Mouse (Mus musculus) mature B cell (primary cell): ENCODE data around the gene Mrm2.
"Not testable (repeated sequence)": the region's sequence is repeated elsewhere in the genome, so short reads cannot be mapped to it uniquely, and the experiment has no call there.

ENCODE experiments used
- in situ Hi-C: fragments of 300-500 bp; cut with MboI; formaldehyde crosslinking; loops from 2 replicates; pipeline ENCODE4 v1.14.3; 2019

The Mrm2 gene

DNA sequence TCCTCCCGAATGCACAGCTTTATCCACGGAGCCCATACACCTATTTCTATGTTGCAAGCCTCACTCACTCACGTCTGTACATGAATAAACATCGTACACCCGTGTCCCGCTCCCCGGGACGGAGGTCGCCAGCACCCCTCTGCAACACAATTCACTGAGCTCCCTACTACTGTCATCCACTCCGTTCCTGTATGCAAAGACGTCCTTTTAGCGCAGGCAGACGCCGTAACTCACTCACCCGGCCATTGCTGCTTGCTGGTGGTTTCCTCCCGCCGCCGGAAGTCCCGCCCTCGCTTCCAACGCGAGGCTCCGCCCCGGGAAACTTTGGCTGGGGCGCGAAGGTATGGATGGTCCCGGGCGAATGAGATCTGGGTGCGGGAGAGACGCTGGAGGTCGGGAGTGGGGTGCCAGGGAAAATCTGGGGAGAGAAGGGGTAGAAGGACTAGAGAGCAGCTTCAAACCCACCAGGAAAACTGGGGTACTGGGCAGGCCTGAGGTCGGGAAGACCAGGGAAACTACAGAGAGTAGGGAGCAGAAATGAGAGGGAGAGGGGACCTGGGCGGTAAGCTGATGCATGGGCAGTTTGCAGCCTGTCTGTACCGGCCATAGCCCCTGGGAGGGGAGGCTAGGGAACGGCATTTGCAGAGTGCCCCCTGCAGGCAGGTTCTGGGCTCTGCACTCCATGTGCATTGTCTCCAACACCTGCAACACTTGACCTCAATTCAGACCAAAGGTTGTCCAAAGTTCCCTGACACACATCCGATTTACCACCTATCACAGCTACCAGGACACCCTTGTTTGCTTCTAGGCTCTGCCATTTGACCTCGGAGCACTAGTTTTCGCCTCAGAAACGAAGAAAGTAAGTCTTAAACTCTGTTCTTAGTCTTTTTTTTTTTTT is at the start of gene Mrm2:
Gene Mrm2 (minus strand): TSS at position 284 of the 898 bp plus-strand sequence.
- in situ Hi-C loops = no loop called here

DNA sequence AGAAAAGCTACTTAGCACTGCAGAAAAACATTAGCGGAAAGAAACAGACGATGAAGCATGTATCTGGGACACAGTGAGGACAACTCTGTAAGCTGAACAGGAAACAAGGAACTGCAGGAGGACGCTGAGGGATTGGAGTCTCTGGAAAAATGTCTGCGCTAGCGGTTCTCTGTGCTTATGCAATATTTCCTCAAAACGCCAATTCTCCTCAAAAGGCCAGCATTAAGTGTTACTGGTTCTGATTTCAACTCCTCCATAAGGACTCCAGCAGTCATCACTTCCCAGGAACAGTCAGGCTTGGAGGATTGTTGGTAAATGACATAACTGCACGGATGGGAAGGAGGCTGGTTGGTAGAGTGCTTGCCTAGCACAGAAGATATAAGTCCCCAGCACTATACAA is 49.5 kb upstream of the Mrm2 start:
- in situ Hi-C loops = no loop called here

DNA sequence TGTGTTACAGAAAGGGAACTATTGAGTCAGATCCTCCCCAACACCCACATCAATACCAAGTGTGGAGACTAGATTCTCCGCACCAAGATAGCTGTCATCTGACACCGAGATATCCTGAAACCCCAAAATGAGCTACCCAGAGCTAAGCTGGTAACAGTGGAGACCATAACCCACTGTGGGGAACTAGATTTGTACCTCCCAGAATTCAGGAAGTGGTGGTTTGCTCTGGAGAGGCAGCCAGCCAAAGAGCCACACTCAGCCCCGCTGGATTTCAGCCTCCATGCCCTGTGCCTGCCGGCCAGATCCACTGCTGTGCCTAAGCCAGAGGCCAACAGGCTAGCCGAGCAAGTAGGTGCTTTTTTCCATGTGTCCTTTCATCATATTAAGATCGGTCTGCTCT is 47.6 kb upstream of the Mrm2 start:
- in situ Hi-C loops = no loop called here

DNA sequence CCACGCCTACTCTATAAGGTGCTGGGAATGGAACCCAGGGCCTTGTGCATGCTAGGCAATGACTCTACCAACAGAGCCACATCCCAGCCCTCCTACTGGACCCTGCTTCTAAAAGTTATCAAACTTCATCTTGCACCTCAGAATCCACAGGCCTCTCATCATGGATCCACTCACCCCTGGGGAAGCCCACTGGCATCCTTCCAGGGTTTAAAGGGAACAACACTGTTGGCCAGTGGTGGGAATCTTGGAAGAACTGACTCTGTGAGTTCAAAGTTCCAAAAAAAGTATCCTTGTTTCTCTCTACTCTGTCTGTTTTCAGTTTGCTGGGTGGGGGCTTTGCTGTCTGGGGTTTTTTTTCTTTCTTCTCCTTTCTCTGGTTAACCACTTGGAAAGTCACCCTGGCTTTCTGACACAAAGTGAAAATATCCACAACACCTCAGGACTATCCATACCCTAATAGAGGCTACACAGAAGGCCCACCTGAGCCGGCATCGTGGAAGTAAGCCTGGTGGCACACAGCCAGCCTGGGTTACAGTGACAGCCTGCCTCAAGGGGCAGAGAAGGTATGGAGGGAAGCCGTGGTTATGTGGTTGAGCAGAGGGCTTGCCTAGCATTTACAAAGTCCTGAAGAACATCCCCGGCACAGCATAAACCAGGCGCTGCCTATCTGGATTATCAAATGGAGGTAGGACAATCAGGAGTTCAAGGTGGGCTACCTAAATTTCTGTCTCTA is 46.6 kb upstream of the Mrm2 start:
- in situ Hi-C loops = no loop called here

DNA sequence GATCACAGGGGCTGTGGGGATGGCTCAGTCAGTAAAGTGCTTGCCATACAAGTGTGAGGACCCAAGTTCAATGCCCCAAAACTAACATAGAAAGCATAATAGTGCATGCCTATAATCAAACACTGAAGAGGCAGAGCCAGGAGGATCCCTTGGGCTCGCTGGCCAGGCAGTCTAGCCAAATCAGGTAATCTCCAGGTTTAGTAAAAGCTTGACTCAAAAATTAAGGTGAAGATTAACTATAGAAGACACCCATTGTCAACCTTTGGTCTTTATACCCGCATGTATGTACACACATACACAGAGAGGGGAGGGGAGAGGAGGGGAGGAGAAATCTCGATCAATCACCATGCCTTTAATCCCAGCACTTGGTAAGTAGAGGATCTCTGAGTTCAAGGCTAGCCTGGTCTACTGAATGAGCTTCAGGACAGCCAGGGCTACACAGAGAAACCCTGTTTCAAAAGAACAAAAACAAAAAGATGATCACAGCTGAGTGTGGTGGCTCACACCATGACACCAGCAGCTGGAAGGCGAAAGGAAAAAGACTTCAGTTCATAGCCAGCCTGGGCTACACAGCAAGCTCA is 43.6 kb upstream of the Mrm2 start:
- in situ Hi-C loops = no loop called here

DNA sequence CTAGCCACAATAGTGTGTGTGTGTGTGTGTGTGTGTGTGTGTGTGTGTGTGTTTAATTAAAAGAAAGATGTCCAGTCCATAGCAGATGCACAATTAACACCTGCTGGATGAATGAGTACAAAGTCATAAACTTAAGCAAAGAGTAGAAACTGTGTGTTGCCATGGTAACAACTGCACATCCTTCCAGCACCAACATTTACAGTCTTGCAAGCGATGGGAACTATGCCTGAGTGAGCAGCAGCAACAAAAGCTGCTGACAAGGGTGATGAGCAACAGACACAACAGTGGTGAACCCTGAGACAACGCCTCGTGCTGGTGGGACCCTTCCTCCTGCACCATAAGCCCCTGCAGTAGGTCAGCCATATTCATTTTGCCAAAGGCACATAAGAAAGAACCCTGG is 42.5 kb upstream of the Mrm2 start:
- in situ Hi-C loops = no loop called here

DNA sequence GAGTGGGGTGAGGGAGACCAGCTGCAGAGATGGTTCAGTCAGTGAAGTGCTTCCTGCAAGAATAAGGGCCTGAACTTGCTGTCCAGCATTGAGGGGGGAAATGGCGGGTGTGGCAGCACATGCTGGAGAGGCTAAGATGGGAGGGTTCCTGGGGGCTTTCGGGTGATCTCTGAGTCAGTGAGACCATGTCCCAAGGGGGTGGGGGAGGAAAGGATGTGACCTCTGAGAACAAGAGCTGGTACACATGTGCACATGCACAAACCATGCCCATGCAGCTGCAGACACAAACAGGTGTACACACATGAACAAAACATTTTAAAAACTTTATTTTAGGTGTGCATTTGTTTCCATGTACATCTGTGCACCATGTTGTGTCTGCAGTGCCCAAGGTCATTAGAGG is 42.0 kb upstream of the Mrm2 start:
- in situ Hi-C loops = no loop called here

DNA sequence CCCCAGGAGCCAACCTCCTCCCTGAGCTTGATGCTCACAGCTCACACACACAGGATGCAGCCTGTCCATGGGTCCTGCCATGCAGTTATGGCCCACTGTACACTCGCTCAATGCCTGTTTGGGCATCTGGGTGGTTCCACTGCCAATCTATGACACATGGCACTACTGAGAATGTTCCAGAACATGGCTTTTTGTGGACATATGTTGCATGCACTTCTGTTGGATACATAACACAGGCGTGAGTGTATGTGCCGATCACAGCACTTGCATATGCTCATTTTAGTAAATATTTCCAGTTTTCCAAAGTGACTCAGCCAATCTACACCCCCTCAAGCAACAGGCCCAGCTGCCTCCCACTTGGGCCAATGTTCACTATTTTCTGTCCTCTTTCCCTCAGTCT is 40.0 kb upstream of the Mrm2 start:
- in situ Hi-C loops = no loop called here

DNA sequence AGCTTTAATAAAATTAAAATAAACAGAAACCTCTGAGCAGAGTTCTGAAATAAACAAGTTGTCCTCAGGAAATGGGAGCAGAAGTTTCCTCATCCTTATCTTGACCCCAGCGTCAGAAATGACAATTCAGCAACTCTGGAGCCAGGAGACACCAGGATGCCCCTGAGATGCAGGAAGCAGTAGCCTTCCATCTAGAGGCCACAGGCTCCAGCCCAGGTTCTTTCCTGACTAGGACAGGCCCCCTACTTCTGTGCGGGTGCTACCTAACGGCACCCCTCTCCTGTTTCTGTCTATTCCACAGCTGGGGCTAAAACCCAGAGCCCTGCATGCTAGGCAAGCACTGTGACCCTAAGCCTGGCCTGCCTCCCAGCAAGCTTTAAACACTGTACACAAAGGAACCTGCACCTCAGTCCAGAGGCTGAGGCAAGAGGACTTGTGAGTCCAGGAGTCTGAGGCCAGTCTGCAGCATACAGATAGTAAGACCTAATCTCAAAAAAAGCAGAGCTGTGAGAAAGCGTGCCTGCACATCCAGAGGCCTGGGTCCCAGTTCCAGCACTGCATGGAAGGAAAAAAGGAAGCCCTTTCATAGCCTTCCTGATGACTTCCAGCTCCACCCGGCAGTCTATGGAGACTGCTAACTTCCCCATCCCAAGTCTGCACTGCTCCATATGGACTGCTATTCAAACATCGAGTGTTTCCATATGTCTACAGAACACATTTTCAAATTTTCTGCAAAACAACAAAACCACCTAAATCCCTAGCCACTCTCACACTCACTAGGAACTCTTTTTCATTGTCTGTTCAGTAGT is 39.0 kb upstream of the Mrm2 start:
- in situ Hi-C loops = no loop called here

DNA sequence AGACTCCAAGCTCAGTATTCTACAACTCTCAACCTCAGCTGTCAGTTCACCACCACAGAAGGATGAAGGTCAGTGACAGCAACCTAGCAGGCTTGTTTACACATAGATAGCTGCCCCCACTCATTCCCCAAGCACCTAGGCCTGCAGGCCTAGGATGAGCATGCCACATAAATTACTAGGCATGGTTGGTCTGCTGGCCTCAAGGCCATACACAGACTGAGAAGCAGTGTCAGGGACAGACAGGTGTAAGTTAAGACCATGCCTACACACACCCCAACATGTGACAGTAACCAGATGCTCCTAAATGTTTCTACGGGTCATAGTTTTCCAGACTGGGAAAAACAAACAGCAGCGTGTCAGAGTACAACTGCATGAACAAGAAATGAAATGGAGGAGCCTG is 37.8 kb upstream of the Mrm2 start:
- in situ Hi-C loops = no loop called here

DNA sequence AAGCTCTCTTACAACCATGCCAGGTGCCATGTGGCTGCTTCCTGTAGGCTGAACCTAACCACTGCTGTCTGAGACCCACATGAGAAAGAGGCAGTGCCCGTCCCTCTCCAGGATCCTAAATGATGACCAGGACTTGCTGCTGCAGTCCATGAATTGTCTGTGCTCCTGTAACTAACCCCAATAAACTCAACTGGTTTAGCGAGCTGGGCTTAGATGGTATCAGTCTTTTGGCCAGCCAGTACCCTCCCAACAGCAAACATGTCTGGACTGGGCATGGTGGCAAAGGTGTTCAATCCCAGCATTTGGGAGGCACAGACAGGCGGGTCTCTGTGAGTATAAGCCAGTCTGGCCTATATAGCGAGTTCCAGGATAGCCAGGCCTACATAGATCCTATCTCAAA is 37.2 kb upstream of the Mrm2 start:
- in situ Hi-C loops = no loop called here

DNA sequence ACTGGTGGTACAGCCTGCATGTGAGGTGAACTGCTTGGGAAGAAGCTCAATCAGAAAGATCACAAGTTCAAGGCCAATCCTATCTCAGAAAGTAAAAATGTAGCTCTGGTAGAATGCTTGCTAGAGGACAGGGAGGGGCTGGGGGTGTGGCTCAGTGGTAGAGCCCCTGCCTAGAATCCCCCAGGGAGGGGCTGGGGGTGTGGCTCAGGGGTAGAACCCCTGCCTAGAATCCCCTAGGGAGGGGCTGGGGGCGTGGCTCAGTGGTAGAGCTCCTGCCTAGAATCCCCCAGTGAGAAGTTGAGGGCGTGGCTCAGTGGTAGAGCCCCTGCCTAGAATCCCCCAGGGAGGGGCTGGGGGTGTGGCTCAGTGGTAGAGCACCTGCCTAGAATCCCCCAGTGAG is 36.4 kb upstream of the Mrm2 start:
- in situ Hi-C loops = not testable (repeated sequence)

DNA sequence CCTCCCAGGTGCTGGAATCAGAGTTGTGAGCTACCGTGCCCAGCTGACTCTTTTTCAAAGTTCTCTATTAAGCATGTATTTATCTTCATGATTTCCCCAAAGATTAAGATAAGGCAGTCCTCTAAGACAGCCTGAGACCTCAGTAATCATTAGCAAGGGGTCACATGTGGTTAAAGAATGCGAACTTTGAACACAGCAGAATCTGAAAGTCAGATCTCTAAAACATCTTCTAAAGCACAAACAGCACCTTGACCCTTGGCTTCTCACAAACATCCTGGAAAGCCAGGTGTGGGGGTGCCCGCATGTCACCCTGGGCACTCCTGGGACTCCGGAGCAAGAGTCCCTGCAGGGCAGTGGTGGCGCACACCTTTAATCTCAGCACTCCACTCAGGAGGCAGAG is 32.7 kb upstream of the Mrm2 start:
- in situ Hi-C loops = no loop called here

DNA sequence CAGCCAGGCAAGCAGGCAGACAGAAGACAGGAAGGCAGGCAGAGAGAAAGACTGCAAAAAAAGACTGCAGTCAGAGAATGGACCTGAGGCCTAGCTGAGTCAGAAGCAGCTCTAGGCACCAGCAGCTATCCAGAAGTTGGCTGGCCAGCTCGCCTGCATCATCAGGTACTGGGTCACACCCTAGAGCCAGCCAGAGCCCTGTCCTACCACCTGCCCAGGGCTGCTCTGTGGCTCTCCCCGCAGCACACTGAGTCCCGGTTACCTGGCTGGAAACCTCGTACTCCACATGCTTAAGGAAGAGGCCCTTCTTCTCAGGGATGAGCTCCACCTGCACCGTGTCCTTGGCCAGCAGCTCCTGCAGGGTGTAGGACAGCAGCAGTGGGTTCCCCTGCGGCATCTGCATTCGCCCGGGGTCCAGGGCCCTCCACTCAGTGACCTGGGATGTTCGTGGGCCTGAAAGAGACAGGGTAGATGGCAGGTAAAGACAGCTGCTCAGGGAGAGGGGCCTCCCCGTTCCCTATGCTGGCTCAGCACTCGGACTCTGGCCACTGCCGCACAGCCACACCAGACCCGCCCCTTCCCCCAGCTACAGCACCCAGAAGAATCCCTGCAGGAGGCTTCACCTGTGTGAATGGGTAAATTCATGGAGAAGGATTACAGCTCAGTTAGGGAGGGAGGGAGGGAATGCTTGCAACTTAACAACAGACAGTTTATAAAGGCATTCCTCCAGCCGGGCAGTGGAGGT is 28.4 kb upstream of the Mrm2 start:
- in situ Hi-C loops = no loop called here

DNA sequence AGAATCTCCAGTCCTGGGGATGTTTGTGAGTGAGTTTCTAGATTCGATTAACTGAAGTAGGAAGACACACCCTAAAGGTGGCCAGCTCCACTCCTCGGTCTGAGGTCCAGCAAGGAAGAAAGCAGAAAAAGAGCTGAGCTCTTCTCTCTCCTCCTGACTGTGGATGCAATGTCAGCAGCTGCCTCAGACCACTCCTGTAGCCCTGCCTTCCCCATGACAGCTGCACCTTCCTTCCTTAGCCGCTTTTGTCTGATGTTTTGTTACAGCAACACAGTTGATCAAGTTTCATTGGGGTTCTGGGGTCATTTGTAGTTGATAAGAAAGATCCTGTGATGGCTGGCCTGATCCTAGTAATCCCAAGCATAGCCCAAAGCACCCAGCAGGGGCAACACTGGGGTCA is 25.8 kb upstream of the Mrm2 start:
- in situ Hi-C loops = no loop called here

DNA sequence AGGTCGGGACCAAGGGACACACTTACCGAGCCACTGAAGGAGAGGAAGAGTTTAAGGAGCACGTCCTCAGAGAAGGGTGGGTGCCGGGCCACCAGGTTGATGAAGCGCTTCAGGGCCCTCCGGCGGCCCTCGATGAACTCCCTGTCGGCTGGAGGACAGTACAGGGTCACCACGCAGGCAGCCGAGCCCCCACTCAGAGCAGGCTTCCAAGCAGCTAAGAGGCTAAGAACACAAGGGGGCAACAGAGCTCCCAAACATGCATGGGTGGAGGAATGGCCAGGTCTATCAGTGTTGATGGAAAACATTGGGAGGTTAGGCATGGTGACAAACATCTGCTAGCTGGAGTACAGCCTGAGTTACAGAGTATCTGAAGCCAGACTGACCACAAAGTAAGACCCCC is 24.2 kb upstream of the Mrm2 start:
- in situ Hi-C loops = no loop called here

DNA sequence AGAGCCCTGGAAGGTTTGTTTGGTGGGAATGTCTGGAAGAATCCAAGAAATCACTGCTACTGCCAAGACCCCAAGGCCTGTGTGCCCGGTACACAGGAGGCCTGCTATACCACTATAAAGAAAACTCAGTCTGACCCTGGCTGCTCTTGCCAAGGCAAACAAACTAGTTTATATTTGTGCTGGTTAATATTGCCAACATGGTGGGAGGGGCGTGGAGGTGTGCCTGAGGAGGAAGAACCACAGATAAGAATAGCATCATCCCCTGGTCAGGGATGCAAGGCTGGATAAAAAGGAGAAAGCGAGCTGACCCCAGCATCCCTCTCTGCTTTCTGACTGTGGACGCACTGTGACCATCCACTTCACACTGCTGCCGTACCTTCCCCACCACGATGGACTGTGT is 20.7 kb upstream of the Mrm2 start:
- in situ Hi-C loops = no loop called here

DNA sequence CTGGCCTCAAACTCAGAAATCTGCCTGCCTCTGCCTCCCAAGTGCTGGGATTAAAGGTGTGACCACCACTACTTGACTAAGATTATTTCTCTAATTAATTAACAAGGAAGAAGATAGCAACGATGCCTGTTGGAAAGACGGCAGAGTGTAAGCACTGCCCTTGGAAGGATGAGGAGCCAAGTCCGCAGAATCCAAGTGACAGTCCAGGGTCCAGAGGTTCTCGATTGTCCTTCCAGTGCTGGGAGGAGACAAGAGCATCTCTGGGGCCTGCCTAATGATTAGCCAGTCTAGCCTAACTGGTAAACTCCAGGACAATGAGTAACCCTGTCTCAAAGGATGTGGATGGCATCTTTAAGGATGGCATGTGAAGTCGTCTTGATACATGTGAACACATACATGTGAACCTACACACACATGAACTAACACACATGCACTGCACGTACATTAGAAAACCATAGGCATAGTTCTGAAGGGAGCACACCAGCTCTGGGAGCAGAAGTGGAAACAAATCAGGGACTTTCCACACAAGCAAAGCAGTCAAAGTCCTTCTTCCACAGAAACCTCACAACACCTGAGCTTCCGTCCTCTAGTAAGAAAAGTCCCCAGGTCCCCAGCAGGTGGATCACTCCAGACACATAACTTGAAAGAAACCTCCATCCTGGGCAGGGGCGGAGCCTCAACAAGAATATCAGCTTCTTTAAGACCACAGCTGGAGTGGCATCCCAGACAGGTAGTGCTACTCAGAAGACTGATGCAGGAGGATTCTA is 19.2 kb upstream of the Mrm2 start:
- in situ Hi-C loops = no loop called here

DNA sequence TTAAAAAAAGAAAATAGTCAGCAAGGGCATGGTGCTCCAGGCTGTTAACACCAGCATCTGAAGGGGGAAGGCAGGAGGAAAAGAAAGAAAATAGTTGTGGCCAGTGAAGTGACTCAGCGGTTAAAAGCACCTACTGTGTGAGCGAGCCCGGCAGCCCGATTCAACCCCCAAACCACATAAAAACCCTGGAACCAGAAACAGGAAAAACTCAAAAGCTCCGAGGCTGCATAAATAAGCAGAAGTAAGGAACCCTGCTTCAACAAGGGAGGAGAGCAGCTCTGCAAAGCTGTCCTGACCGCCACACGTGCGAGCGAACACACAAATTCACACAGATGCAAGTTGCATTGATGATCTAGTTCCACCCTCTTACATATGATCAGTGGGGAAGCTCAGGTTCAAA is 18.2 kb upstream of the Mrm2 start:
- in situ Hi-C loops = no loop called here

DNA sequence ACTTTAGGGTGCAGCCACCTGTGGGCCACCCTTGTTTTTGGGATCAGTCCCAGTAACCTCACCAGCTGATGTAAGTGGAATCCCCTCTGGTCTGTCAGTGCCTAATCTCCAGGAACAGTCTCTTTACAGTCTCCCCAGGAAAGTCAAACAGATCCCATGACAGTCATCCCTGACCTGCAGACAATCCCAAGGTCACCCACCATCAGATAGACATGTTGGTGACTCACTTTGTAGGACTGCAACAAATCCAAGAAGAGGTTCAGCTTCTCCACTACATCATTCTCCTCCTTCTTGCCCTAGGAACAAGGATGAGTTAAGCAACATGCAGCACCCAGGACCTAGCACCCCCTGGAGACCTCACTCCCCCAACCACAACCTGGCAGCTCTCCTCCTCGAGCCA is 14.4 kb upstream of the Mrm2 start:
- in situ Hi-C loops = no loop called here

DNA sequence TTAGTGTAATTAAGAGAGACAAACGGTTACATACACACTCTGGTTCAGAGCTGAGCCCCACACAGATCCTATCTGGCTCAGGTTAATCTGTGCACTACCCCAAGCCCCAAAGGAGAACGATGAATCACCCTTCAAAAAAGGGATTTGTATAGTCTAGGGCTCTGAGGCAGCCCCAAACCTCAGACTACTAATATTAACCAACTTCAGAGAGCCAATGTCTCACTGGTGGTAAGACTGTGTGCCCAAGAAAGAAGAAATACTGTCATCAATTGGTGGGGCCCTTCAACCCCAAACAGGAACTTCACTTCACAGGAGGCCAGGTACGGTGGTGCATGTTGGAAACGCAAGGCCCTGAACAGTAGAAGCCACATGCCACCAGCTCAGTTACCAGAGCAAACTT is 13.5 kb upstream of the Mrm2 start:
- in situ Hi-C loops = no loop called here
